Mouse (Mus musculus): Measurements from ENCODE around the gene Ehd2.

GRCm38 (mm10) chr7:15954978-15955443, 12.4 kb downstream of the Ehd2 start:
- TF ChIP-seq CTCF (conservative IDR thresholded peaks at IDR 0.05; ENCODE audit: insufficient read depth, insufficient read length, low read depth, low read length) (no peak), POLR2A (IDR thresholded peaks at IDR 0.05; ENCODE audit: low read depth, low read length) (no peak)
